Mouse (Mus musculus): ENCODE measurements at regions not wholly inside any gene's neighbourhood (a gene's known extent, or its start where the extent isn't known, plus 50 kb on each side); places are given as distances from the start of the nearest gene placed in this dataset.
"Not testable (repeated sequence)": the region's sequence is repeated elsewhere in the genome, so short reads cannot be mapped to it uniquely, and the experiment has no call there.

DNA sequence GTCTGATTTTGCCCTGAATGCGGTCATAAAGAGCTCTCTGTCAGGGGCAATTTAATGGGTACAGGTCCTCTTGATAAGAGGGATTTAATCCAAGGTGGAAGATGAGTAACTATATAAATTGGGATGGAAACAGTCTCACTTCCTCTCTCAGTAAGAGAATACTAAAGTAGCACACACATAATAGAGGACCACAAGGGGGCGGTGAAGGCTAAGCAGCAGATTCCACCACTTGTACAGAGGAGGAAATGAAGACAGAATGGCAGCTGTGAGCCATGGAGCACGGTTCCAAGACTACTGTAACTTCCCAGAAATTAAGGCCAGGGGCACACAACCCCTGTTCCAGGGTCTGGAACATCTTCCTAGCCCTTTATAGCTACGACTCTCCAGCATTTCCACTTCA, 262.6 kb upstream of the Ywhaq start:
- not testable (repeated sequence) for DNase-seq

DNA sequence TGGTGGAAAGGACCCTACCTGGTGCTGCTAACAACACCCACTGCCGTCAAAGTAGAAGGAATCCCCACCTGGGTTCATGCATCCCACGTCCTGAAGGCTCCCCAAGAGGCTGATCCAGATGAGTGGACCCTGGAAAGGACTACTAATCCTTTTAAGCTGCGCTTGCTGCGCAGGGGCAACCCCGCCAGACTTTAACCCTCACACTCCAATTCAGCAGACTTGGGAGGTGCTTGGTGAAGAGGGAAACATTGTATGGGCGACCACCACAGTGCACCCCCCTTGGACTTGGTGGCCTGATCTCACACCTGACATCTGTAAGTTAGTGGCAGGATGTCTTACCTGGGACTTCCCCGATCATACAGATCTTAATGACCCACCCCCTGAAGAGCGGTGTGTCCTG, 231.9 kb upstream of the Ywhaq start:
- not testable (repeated sequence) for DNase-seq

DNA sequence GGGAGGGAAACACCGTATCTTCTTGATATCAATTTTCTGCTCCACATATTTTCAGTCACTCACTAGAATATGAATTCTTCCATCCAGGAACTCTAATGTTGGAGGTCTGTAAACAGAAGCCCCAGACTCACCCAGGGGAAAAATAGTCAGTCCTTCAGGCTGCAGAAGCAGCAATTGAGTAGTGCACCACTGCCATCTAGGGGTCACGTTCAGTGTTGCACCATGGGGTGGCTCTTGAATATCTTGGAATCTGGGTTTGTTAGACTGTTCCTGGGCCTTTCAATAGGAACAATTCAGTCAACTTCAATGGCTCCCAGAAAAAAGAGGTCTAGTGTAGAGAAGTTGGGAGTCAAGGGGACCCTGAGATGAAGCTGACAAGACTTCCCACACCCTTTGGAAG, 196.3 kb upstream of the Ywhaq start:
- peak; percentile 24 for DNase-seq

- no peak for DNase-seq
Observed at GRCm38 (mm10) chr12:21568415-21569040, 151.1 kb upstream of the Ywhaq start.

DNA sequence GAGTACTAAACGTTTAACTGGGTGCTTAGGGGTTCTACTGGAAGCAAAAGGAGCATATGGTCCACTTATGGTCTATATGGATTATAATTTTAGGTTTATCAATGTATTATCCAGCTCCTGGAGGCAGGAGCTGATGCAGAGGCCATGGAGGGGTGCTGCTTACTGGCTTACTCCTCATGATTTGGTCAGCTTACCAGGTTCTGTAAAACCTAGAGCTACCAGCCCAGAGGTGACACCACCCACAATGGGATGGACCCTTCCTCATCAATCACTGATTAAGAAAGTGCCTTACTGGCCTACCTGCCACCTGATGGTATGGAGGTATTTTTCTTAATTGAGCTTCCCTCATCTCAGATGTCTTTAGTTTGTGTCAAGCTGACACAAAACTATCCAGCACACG, 126.5 kb upstream of the Ywhaq start:
- DNase-seq: not testable (repeated sequence)

DNA sequence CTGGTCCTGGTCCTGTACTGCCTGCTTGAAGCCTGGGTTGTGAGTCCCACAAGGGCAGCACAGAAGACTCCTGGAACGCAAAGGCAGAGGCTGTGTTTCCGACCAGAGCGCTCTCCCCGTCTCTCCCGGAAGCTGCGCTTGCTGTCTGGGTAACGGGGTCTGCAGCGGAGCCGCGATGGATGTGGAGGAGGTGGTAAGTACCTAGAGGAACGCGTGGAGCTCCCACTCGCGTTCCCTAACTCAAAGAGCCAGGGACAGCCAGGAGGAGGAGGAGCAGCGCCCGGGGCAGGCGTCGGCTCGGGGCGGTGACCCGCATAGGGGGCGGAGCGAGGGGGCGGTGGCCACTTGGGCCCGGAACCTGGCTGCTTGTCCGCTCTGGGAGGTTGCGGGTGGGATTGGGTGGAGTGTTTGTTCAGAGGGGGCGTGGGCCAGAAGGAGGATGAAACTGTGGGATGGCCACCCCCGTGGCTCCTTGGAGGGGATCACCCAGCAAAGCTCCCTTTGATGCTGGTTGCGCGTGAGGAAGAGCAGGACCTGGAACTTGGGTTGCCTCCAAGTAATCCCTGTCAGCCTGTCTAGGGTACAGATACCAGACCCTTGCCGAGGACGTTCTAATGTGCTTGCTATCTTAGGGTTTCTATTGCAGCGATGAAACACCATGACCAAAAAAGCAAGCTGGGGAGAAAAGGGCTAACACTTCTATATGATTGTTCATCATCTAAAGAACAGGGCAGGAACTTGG, 125.9 kb upstream of the Ywhaq start:
- DNase-seq: peak; percentile 45

DNA sequence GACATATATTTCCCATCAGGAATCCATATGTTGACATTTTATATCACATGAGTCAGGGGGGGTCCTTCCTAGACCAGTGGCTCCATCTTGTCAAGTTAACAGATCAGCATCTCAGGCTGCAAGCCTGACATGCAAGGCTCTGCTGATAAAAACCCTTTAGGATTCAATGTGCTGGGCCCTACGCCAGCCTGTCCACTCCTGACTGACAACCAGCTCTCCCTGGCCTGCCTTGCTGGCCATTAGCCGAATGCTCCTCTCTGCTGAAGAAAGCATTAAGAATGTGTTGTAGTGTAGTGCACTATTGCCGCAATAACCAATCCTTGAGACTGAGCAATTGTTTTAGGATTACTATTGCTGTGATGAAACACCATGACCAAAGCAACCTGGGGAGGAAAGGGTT, 114.3 kb upstream of the Ywhaq start:
- DNase-seq: no peak

- not testable (repeated sequence) for DNase-seq
Observed at GRCm38 (mm10) chr12:21529367-21529766, 111.9 kb upstream of the Ywhaq start.

GRCm38 (mm10) chr12:21527336-21527735, 109.9 kb upstream of the Ywhaq start:
- DNase-seq: not testable (repeated sequence)

DNA sequence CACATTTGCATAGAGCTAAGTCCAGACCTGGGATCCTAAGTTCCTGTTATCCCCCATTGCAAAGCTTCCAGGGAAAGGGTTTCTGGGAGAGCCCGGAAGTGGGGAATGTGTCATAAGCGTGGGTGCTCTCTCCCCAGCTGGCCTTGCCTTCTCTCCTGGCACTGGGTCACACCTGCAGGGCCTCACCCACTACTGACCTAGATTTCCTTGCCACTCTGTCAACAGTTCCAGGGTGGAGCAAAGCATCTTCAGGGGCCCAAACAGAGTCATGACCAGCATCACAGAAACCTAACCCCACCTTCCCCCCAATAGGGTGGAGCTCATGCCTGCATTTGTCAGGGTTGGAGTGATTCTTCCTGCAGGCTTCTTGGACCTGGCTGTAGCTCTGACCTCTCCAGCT, 109.5 kb upstream of the Ywhaq start:
- not testable (repeated sequence) for DNase-seq

GRCm38 (mm10) chr12:21525567-21525966, 108.1 kb upstream of the Ywhaq start:
- not testable (repeated sequence) for DNase-seq

DNA sequence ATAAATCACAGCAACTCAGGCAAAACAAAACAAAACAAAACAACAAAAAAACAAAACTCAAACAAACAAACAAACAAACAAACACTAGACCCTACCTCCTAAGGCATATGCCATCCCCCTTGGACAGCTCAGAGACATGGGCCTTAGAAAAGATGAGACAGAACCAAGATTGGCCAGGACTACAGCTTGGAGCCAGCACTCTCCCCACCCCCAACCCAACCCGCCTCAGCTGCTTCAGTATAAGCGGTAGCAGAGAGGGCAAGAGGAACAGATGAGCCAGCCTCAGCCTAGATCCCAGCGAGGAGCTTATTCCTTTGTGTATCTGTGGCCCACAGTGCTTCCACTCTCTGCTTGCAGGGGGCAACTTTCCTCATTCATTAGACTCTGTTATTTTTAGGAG, 105.2 kb upstream of the Ywhaq start:
- DNase-seq: no peak

DNA sequence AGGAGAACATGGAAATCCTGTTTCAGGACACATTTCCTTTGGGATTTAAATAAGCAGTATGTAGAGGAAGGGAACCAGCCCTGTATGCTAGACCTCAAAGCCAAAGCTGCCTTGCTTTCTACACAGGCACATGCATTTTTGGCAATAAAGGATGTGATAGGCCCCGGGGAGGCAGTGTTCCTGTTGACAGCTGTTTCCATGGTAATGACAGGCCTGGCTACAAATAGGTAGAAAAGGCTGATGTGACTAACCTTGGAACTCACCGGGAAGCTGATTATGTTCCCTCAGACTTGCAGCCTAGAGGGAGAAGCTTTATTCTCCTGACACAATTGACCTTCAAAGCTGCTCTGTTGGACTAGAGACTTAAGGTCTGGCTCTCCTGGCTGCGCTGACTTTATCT, 101.6 kb upstream of the Ywhaq start:
- no peak for DNase-seq

DNA sequence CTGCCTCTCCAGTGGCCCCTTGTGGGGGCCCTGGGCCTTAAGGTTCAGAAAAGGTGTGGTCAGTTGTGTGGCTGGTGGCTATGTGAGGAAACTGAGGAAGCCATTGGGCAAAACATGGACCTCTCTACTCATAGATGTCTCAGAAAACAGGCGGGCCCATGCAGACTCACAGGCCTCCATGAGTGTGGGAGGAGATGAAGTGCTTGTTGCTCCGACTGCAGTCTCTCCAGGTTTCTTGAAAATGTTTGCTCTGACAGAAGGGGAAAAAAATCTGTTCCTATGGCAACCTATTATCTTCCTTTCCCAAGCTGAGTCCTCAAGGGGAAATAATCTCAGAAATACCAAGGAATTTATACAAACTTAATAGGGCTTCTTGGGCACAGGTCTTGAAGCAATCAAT, 95.3 kb upstream of the Ywhaq start:
- DNase-seq: peak; percentile 63

GRCm38 (mm10) chr12:21511043-21511665, 93.7 kb upstream of the Ywhaq start:
- DNase-seq: peak; percentile 83

GRCm38 (mm10) chr12:21507080-21507479, 89.6 kb upstream of the Ywhaq start:
- no peak for DNase-seq

DNA sequence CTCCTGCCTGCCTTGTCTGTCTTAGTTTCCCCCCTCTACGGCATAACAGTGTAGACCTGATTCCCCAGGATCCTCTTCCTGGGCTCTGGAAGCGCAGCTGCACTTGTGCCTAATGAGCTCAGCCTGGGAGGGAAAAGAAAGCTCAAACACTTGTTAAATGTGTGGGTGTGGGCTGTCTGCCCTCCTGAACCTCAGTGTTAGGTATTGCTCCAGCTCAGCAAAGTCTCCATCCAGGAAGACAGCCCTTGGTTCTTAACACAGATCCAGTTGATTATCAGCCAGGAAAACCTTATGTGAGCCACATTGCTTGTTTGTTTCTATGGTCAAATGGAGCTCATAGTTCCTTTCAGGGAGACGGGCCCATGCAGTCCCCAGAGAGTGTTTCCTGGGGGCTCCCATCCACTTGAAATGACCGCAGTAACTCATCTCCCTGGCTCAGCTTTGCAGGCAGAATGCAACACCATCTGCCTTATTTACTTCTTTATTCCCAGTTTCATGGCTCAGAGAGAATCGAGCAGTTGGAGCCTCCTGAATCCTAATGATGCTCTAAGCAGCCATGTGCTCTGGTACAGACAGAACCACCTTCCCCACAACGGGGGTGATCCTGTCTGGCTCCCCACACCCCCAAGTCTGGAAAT, 88.4 kb upstream of the Ywhaq start:
- peak; percentile 84 for DNase-seq

DNA sequence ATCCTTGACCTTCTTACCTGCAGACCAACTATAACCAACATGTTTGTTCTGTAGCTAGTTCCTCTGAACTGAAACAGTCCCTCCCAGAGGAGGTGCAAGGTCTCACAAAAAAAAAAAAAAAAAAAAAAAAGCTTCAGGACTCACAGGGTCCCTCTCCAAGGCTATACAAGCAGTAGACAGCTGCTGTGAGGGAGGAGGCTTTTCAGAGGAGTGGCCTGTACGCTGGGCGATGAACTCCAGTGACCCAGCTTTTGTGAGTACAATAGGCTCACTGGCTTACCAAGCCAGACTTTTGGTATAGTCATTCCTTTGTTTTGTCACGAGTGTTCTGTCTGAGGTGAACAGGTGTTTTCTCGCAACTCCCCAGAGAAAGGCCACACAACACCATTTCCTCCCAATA, 85.8 kb upstream of the Ywhaq start:
- DNase-seq: no peak

- DNase-seq: no peak
Observed at GRCm38 (mm10) chr12:21496974-21497373, 79.5 kb upstream of the Ywhaq start.

- DNase-seq: no peak
Observed at GRCm38 (mm10) chr12:21495511-21495910, 78.1 kb upstream of the Ywhaq start.

- peak; percentile 63 for DNase-seq
Observed at GRCm38 (mm10) chr12:21493471-21493870, 76.0 kb upstream of the Ywhaq start.

DNA sequence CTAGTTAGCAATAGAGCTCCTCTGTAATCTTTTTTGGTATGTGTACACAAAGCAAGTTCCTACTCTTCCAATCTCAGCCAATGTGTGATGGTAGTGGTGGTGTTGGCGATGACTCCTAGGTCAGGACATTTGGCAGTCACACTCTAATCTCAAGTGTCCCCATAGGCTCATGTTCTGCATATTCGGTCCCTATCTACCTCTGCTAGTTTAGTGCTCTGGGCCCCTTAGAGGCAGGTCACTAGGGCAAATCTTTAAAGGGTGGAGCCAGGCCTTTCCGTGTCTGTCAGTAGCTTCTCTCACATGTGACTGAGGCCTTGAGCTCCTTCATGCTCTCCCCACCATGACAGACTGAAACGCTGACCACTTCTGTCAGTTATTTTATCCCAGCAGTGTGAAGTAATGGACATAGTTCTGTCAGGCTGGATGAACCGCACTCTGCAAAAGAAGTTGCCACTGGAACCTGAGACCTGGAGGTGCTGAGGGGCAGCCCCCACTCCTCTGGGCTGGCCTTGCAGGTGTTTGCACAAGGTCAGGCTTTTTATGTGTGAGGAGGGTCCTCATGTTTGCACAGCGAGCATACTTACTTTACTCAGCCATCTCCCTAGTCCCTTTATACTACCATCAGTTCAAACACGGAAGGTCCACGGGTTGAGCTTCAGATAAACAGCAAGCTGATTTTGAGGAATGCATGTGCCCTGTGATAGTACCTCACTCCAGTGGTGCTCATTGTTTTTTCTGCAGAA, 75.3 kb upstream of the Ywhaq start:
- DNase-seq: no peak

DNA sequence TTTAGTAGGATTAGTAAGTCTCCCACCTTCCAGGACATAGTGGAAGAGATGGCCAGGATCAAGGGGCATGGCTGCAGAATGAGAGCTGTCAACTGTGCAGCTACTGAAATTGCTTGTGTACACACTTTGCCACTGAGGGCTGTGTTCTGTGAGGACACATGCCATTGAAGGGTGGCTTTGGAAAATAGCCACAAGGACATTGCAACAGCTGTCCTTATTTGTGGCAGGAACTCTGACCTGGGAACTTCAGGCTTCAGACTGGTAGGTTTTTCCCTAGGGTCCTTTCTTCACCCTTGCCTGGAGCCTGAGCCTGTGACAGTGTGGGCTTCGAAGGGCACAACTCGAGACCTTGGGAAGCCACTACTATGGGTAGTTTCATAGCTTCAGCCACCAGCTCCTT, 64.2 kb upstream of the Ywhaq start:
- no peak for DNase-seq
